Mouse (Mus musculus) liver, embryonic 16.5 days (tissue): ENCODE results near the gene Brd3. TPM values are rescaled to one million over a fixed set of nuclear protein-coding genes. Genes with fewer than 3 reads are reported as not detected.
A peak's percentile ranks its signal among the peaks of the same experiment; 100 is the strongest.

Experiments
- ATAC-seq: fragments of 200-750 bp; cut with Nextera tagmentation; 2 replicates; pipeline ENCODE4 v1.8.0; 2017; ENCODE audit warnings: low read depth, mild to moderate bottlenecking, moderate number of reproducible peaks, moderate library complexity
- H3K27ac ChIP-seq: fragments of 300-500 bp; sonication (generic); 2 replicates; pipeline ENCODE4 v1.5.1; 2014; ENCODE audit warnings: mild to moderate bottlenecking, low read length
- H3K27me3 ChIP-seq: fragments of 300-500 bp; sonication (generic); 2 replicates; pipeline ENCODE4 v1.6.1; 2014; ENCODE audit warnings: low read depth, low read length, mixed read lengths; ENCODE audit not compliant: control insufficient read depth, insufficient read depth
- H3K36me3 ChIP-seq: fragments of 300-500 bp; sonication (generic); 2 replicates; pipeline ENCODE4 v1.6.1; 2014; ENCODE audit warnings: mild to moderate bottlenecking; ENCODE audit not compliant: control insufficient read depth, insufficient read depth
- H3K4me1 ChIP-seq: fragments of 300-500 bp; sonication (generic); 2 replicates; pipeline ENCODE4 v1.6.1; 2014; ENCODE audit warnings: low read depth, low read length, mixed read lengths; ENCODE audit not compliant: control insufficient read depth
- H3K4me2 ChIP-seq: fragments of 300-500 bp; sonication (generic); 2 replicates; pipeline ENCODE4 v1.6.1; 2014; ENCODE audit warnings: low read depth, low read length, mixed read lengths
- H3K4me3 ChIP-seq: fragments of 300-500 bp; sonication (generic); 2 replicates; pipeline ENCODE4 v1.5.1; 2014; ENCODE audit warnings: low read depth, mild to moderate bottlenecking, low read length
- H3K9ac ChIP-seq: fragments of 300-500 bp; sonication (generic); 2 replicates; pipeline ENCODE4 v1.6.1; 2014; ENCODE audit warnings: low read depth, low read length
- H3K9me3 ChIP-seq: fragments of 300-500 bp; sonication (generic); replicated peaks from 2 replicates; pipeline ENCODE4 v1.6.1; 2016; ENCODE audit warnings: low read length; ENCODE audit not compliant: control insufficient read depth
- WGBS: fragments of 180-500 bp; shearing (Covaris S2); extraction: QIAGEN DNeasy Blood & Tissue Kit; methylation state at CpG from one replicate; pipeline ENCODE4 v1.1.7; 2014; ENCODE audit not compliant: insufficient replicate concordance; 5-methylcytosine and 5-hydroxymethylcytosine counted together
- polyA plus RNA-seq: library from polyadenylated mRNA; unstranded; fragments of >200 nt; fragmentation: Nextera tagmentation; extraction: Ambion mirVana; gene quantifications from 2 replicates; pipeline ENCODE4 v1.2.1, GENCODE M21; 2015

Brd3 gene
- polyA plus RNA-seq, 1 experiment from 2014 or later: 24.3 TPM

DNA sequence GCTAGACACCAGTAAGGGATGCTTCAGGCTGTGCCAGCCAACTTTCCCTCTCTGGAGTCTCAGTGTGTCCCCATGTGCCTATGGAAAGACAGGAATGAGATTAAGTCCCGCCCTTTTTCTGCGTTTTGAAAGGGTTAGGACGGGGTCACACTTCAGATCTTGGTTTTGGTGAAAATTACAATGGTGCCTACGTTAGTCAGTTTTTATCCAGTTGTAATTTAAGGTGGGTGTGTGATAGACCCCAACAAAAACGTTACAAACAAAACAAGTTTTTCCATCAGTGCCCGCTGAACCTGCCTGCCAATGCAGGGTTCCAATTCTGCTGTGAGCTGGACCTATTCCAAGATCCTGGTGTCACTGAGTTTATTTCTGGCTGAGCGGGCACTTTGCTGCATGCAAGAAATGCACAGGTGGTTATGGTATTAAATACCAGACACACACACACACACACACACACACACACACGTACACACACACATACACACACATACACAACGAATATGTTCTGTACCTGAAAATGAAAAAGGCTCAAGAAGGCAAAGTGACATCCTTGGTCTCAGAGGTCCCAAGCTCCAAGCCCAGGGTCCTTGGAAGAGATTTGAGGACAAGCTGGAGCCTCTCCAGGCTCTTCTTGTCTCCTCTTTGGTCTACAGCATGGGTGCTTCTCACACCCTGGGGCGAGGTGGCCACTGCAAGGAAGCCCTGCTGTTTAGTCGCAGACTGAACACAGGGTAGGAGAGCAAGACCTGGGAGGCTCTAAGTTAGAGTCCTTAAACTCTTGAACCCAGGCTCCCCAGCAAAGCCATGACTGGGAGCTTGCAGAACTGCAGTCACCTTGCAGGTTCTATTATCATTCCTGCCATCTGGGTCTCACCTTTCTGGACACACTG, 30.9 kb downstream of the Brd3 start:
- no peaks in the 10 kb centered on the region for H3K9me3 ChIP-seq
- H3K27me3 ChIP-seq: no peaks in the 10 kb centered on the region
- peaks cover 37% of the 10 kb centered on the region for H3K4me1 ChIP-seq
- H3K27ac ChIP-seq: peak overlapping the region; percentile 96
- ATAC-seq: no peak
- peak overlapping the region; percentile 89 for H3K4me2 ChIP-seq
- H3K9ac ChIP-seq: peak overlapping the region; percentile 86
- peak overlapping the region; percentile 80 for H3K4me3 ChIP-seq
- H3K36me3 ChIP-seq: no peaks in the 10 kb centered on the region
- 33% methylated on average over 11 of the region's 11 CpGs for WGBS

DNA sequence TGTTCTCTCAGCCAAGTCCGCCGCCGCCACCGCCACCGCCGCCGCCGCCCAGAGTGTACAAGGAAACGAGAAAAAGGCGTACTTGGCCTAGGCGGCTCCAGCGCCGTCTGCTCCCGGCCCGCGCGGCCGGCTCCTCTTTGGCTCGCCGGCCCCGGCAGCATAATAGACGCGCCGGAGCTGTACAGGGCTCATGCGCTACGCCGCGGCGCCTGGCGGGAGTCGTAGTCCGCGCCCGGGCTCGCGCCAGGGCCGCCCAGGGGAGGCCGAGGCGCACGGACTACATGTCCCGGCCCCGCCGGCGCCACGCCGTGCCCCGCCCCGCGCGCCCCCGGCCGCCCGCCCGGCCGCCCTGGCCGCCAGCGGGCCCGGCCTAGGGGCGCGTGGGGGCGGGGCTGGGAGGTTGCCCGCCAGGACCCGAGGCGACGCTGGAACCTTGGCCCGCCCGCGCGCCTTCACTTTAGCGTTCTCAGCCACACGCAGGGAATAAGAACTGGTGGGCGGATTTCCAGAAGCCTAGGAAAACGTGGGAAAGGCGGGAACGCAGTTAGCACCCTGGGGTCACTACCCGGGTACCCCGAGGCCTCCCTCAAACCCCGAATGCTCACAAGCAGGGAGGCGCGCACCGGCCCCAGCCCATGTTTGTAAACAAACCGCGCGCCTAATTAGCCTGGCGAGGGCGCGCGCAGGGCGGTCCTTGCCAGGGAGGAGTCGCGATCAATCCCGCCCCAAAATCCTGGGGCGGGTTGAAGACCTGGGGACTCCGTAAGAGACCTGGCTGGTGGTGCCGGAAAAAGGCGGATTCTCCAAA, 31.8 kb downstream of the Brd3 start:
- Histone ChIP-seq H3K9ac (peak overlapping the region; percentile 86), H3K4me2 (peak overlapping the region; percentile 89), H3K27ac (peak overlapping the region; percentile 96), H3K9me3 (no peaks in the 10 kb centered on the region), H3K4me3 (peak overlapping the region; percentile 80), H3K36me3 (no peaks in the 10 kb centered on the region), H3K4me1 (peaks cover 46% of the 10 kb centered on the region), H3K27me3 (no peaks in the 10 kb centered on the region)
- ATAC-seq: peak; percentile 93
- under 1% methylated on average over 68 of the region's 96 CpGs for WGBS

DNA sequence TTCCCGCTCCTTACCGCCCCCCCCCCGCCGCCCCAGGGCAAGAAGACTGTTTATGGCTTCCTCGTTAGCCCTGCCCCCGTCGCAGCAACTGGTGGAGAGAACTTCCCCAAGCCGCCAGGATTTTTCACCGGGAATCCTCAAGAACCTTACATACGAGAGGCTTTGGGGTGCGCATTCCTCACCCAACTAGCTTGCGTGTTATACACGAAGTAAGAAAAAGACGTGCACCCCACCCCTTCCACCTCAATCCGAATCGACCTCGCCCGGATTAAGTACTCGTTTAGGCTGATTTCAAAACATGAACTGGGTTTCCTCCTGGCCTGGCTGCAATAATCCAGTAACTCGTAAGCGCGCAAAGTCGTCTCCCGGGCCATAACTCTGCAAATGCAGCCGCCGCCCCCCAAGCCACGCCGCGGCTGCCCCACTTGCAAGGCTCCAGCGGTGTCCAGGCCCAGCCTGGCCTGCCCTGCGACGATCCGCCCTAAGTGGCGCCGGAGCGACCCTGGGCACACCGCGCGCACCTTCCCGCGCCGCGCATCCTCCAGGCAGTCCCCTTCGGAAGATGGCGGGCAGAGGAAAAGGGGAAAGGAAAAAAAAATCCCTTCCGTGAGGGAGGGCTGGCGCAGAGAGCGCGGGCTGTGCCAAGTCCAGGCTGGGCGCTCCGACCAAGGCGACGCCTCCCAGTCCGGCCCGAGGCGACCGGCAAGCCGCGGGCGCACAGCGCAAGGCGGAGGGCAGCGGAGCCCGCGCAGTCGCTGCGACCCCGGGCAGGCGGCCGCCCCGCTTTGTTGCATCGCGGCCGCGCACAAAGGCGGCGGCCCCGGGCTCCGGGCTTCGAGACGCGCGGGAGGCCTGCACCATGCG, 32.6 kb downstream of the Brd3 start:
- Histone ChIP-seq H3K36me3 (no peaks in the 10 kb centered on the region), H3K4me2 (peak overlapping the region; percentile 89), H3K9me3 (no peaks in the 10 kb centered on the region), H3K9ac (peak overlapping the region; percentile 86), H3K4me1 (peaks cover 54% of the 10 kb centered on the region), H3K27me3 (no peaks in the 10 kb centered on the region), H3K4me3 (peak overlapping the region; percentile 80), H3K27ac (peak overlapping the region; percentile 96)
- ATAC-seq: peak; percentile 7; the same call in 1 of the 2 replicates
- under 1% methylated on average over 84 of the region's 84 CpGs for WGBS

DNA sequence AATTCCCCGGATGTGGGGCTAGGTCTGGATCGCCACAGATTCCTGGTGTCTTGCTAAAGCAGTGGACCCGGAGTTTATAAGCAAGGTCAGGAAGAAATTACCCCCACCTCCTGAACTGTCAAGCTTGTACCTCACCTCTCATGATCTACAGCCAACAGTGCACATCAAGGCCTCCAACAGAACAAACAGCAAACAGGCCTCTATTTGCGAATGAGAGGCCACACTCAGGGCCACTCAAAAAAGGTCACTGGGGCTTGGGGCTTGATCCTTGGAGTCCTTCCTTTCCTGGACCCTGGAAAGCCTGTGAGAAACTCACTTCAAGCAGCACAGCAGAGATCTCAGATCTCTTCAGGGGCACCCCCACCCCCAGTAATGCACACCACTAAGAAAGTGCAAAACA, 33.6 kb downstream of the Brd3 start:
- H3K4me1 ChIP-seq: peaks cover 61% of the 10 kb centered on the region
- WGBS: 38% methylated on average over 4 of the region's 4 CpGs

DNA sequence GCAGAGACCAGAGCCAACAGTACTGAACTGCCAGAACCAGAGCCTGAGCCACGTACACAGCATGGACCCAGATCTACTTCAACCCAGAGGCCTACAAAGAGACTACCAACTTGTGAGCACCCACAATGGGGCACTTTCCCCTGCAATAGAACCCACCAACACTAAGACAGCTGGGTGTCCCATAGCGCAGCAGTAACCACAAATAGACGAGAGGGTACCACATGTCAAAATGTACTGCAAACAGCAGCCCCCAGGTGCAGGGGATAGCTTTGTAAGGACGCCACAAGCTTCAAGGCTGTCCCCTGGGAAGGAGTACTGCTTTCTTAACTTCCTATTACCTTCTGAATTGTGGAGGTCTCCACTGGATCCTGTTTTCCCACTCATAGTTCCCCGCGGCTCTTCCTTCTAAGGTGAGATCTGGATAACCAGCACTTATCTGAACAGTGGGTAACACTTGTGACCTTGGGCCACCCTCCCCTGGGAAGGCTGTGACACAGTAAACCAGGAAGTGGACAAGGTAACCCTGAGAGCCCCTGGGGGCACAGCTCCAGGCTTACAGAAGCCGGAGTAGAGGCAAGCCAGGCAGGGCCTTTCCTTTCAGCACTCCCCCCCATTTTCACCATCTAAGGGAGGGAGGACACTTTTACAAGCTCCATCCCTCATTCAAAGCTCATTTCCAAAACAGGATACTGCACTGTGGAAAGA, 34.2 kb downstream of the Brd3 start:
- WGBS: 45% methylated on average over 7 of the region's 7 CpGs
- Histone ChIP-seq H3K4me2 (peak overlapping the region; percentile 89), H3K4me3 (peak overlapping the region; percentile 80), H3K27me3 (no peaks in the 10 kb centered on the region), H3K27ac (peak overlapping the region; percentile 28), H3K9me3 (no peaks in the 10 kb centered on the region), H3K9ac (peak overlapping the region; percentile 86), H3K36me3 (no peaks in the 10 kb centered on the region), H3K4me1 (peaks cover 64% of the 10 kb centered on the region)
- ATAC-seq: no peak

More for the DNA sequence above, 33.6 kb downstream of the Brd3 start:
- Histone ChIP-seq H3K36me3 (no peaks in the 10 kb centered on the region), H3K9me3 (no peaks in the 10 kb centered on the region), H3K4me3 (peak overlapping the region; percentile 80), H3K27me3 (no peaks in the 10 kb centered on the region), H3K4me2 (peak overlapping the region; percentile 89), H3K27ac (peak overlapping the region; percentile 24), H3K9ac (peak overlapping the region; percentile 86)
- no peak for ATAC-seq

DNA sequence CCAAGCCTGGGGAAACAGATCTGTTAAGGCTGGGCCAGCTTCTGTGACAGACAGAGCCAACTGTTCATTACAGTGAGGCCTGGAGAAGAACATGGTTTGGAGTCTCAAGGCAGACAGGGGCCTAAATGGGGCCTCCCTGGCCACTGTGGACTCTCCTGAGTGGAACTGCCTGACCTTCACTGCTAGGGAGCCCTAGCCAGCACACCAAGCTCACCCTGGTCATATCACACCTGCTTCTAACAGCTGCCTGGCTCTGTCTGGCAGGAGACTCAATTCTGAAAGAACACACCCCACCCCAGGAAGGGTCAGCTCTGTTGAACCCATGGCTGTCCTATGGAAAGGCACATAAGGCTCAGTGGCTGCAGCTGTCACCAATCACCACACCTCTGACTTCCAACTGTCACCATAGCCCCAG, 36.3 kb downstream of the Brd3 start:
- Histone ChIP-seq H3K36me3 (no peaks in the 10 kb centered on the region), H3K4me3 (no peak overlapping the region), H3K4me1 (peaks cover 61% of the 10 kb centered on the region), H3K27ac (peak overlapping the region; percentile 84), H3K4me2 (peak overlapping the region; percentile 21; the same call in 1 of the 2 replicates), H3K9me3 (no peaks in the 10 kb centered on the region), H3K9ac (peak overlapping the region; percentile 35), H3K27me3 (no peaks in the 10 kb centered on the region)
- ATAC-seq: no peak

DNA sequence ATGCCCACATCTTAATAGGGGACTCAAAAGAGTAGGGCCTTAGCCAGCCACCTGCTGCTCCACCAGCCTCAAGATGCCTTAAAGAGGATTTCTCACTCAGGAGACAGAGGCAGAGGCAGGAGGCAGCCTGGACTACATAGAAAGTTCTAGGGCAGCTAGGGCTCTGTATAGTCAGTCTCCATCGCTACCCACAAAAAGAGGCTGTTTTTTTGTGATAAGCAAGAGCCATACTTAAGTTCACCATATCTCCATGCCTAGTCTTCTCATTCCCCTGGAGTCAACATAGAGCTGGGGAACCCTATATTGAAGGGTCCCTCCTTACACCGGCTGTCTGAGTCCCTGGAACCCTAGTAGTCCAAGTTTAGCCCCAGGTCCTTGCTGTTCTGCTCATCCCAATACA, 36.9 kb downstream of the Brd3 start:
- peaks cover 63% of the 10 kb centered on the region for H3K4me1 ChIP-seq
- H3K36me3 ChIP-seq: no peaks in the 10 kb centered on the region
- peak; percentile 43 for ATAC-seq
- no peak overlapping the region for H3K4me3 ChIP-seq
- H3K9me3 ChIP-seq: no peaks in the 10 kb centered on the region
- H3K27me3 ChIP-seq: no peaks in the 10 kb centered on the region
- 29% methylated on average over 2 of the region's 2 CpGs for WGBS
- peak overlapping the region; percentile 21 for H3K4me2 ChIP-seq
- peak overlapping the region; percentile 84 for H3K27ac ChIP-seq
- peak overlapping the region; percentile 35 for H3K9ac ChIP-seq

DNA sequence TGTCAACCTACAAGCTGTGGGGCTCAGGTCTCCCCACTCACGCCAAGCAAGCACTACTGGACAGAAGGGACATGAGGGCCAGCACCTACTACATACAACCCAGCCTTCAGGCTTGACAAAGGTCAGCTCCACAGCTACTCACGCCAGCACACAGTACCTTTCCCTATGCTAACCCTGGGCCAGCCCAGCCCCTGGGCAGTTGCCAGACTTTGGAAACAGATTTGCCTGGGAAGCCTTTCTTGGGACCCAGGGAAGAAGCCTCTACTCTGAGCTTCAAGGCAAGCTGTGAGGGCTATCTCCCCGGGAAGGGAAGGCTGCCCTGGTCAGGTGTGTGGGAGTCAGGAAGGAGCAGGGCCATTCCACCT, 37.5 kb downstream of the Brd3 start:
- Histone ChIP-seq H3K4me3 (no peak overlapping the region), H3K9ac (peak overlapping the region; percentile 31), H3K9me3 (no peaks in the 10 kb centered on the region), H3K27ac (peak overlapping the region; percentile 84), H3K36me3 (no peaks in the 10 kb centered on the region), H3K4me2 (peak overlapping the region; percentile 21), H3K4me1 (peaks cover 63% of the 10 kb centered on the region), H3K27me3 (no peaks in the 10 kb centered on the region)
- ATAC-seq: peak; percentile 35; the same call in 1 of the 2 replicates
- WGBS: 42% methylated on average over 3 of the region's 3 CpGs
